9 mouse cellular contexts compared by ENCODE assay signal in genomic region chr17:56443341-56443795, GRCm38 (mm10). TPM values are rescaled to one million over a fixed set of nuclear protein-coding genes. Genes with fewer than 3 reads are reported as not detected.
DNase-seq lines count a peak whose midpoint lies in the region; ATAC-seq and TF ChIP-seq lines count a peak whose summit lies in the region.
"Had no signal": no experiment of that assay in that cellular context is flagged by ENCODE, and none has a peak within 500 bp of the region (broad histone marks: within the 10 kb centered on the region; RNA-seq: fewer than 3 reads in every experiment).

No protein-coding gene starts in this region.

- no peak overlapping the region for H3K9ac ChIP-seq in MEL (ENCODE audit: control insufficient read depth, low read depth, low read length, poor library complexity, severe bottlenecking)

- no peak for DNase-seq in left cerebral cortex, adult 2 months (ENCODE audit: extremely low spot score in 1 of 2, low spot score in 2 of 2)
- no peak for DNase-seq in left cerebral cortex, postnatal 36 days (ENCODE audit: low spot score in 2 of 2)
- DNase-seq in MEL (ENCODE audit: low read depth, low spot score), result peak; percentile 43
- DNase-seq in thymus, adult 2 months, result peak; percentile 42
- DNase-seq in retina, postnatal 1 day, result no peak
- DNase-seq in right cerebral cortex, postnatal 36 days (ENCODE audit: low spot score in 2 of 2), result no peak

- peaks cover 0 to 8% of the 10 kb centered on the region in 2 experiments; a peak in 3 of 4 replicates for H3K36me3 ChIP-seq in MEL (ENCODE audit: control insufficient read depth in 1 of 2, insufficient read depth in 2 of 2, low read length in 2 of 2)
- H3K36me3 ChIP-seq in thymus, adult 2 months (ENCODE audit: control insufficient read depth, insufficient read depth, low read length), result no peaks in the 10 kb centered on the region

- H3K9me3 ChIP-seq in MEL (replicated peaks; ENCODE audit: insufficient read depth, low read length), result no peaks in the 10 kb centered on the region
- H3K9me3 ChIP-seq: megakaryocyte, embryonic 14.5 days had no signal

- no peaks in the 10 kb centered on the region for H3K27me3 ChIP-seq in MEL (ENCODE audit: control insufficient read depth in 1 of 2, insufficient read depth in 2 of 2, low read length in 2 of 2)
- H3K27me3 ChIP-seq in thymus, adult 2 months (ENCODE audit: control insufficient read depth, insufficient read depth, low read length), result no peaks in the 10 kb centered on the region

- no peak overlapping the region for H3K4me3 ChIP-seq in left cerebral cortex, adult 2 months
- no peak overlapping the region for H3K4me3 ChIP-seq in MEL (ENCODE audit: control insufficient read depth in 1 of 2, insufficient read depth in 1 of 2, low read depth in 2 of 2, low read length in 2 of 2)
- H3K4me3 ChIP-seq in thymus, adult 2 months (ENCODE audit: control insufficient read depth, insufficient read depth, low read length), result no peak overlapping the region

- ATAC-seq in inflammation-experienced regulatory T-cells, adult 6 months, result peak; percentile 72
- ATAC-seq: intestine, postnatal 0 days had no signal

- H3K27ac ChIP-seq in left cerebral cortex, adult 2 months, result peak overlapping the region; percentile 53; the same call in 1 of the 2 replicates
- no peak overlapping the region for H3K27ac ChIP-seq in MEL (ENCODE audit: control insufficient read depth, low read depth, low read length)
- H3K27ac ChIP-seq in thymus, adult 2 months (ENCODE audit: control insufficient read depth, insufficient read depth, low read length), result peak overlapping the region; percentile 41; the same call in 1 of the 2 replicates

- no peak for TF ChIP-seq CTCF in left cerebral cortex, adult 2 months (IDR thresholded peaks at IDR 0.05)
- TF ChIP-seq CTCF in MEL (IDR thresholded peaks at IDR 0.05 in 2 of 3, conservative IDR thresholded peaks at IDR 0.05 in 1 of 3; ENCODE audit: control insufficient read depth in 1 of 3, insufficient read depth in 1 of 3, low read depth in 2 of 3, low read length in 3 of 3, poor library complexity in 1 of 3, severe bottlenecking in 1 of 3), result no peak
- no peak for TF ChIP-seq CTCF in thymus, adult 2 months (IDR thresholded peaks at IDR 0.05; ENCODE audit: borderline replicate concordance, control insufficient read depth, extremely low read depth, insufficient read depth, low read length, poor library complexity)

- no peaks in the 10 kb centered on the region for H3K79me2 ChIP-seq in MEL (ENCODE audit: control insufficient read depth, insufficient read depth, low read length, poor library complexity)

- no peak for TF ChIP-seq POLR2A in MEL (IDR thresholded peaks at IDR 0.05; ENCODE audit: control insufficient read depth in 1 of 2, insufficient read depth in 1 of 2, low read depth in 1 of 2, low read length in 2 of 2, poor library complexity in 1 of 2)
- no peak for TF ChIP-seq POLR2A in thymus, adult 2 months (IDR thresholded peaks at IDR 0.05; ENCODE audit: control insufficient read depth, extremely low read depth, insufficient read depth, low read length, poor library complexity)

- no peak for TF ChIP-seq EP300 in MEL (IDR thresholded peaks at IDR 0.05; ENCODE audit: low read depth in 1 of 2, low read length in 2 of 2)

- peaks cover 3 to 7% of the 10 kb centered on the region in 2 experiments; a peak in 3 of 4 replicates for H3K4me1 ChIP-seq in MEL (ENCODE audit: control insufficient read depth in 1 of 2, insufficient read depth in 2 of 2, low read length in 2 of 2)
- H3K4me1 ChIP-seq in thymus, adult 2 months (replicated peaks; ENCODE audit: control insufficient read depth, insufficient read depth, low read length), result peaks cover 43% of the 10 kb centered on the region

- no peak for TF ChIP-seq RAD21 in MEL (IDR thresholded peaks at IDR 0.05; ENCODE audit: low read depth, low read length)

- intact Hi-C loops in left cerebral cortex, adult 2 months (cut with DNase I), result no loop called here
- intact Hi-C loops in left cerebral cortex, postnatal 36 days (cut with DNase I), result no loop called here

- 5% methylated on average over 5 of the region's 5 CpGs for WGBS in thymus, adult 2 months

TF ChIP-seq in MEL, 35 proteins besides CTCF, POLR2A, EP300 and RAD21:
- TF ChIP-seq ETS1 (IDR thresholded peaks at IDR 0.05; ENCODE audit: low read depth, low read length) (peak; percentile 34; the same call in 1 of the 2 replicates), BHLHE40 (IDR thresholded peaks at IDR 0.05; ENCODE audit: borderline replicate concordance, low read depth, low read length) (no peak)

RNA-seq across cellular contexts. Expression of gene Ptprs, which starts 32.9 kb away (rescaled TPM):
- 100 to 1,000 TPM; 645 to 696 TPM for total RNA-seq in left cerebral cortex, adult 2 months (2021)
- 100 to 1,000 TPM; 576 to 675 TPM for total RNA-seq in left cerebral cortex, postnatal 36 days (2021)
- 37.2 and 51.6 TPM in 2 replicates for total RNA-seq in MEL (2012; rRNA removed)
- 100 to 1,000 TPM in 1 of 2 experiments, 10 to 100 TPM in 1; 80.9 to 324 TPM for polyA plus RNA-seq in MEL (2012; ENCODE audit: insufficient read depth in 1 of 2, insufficient read length in 2 of 2, low read depth in 1 of 2, low replicate concordance in 2 of 2, missing spikeins in 1 of 2)
- polyA plus RNA-seq in inflammation-experienced regulatory T-cells, adult 6 months (2017; shearing (Covaris generic)), result 10 to 100 TPM in 1 of 3 experiments, 1 to 10 TPM in 2; 7.2 to 10.9 (median 8.8) TPM
- polyA plus RNA-seq in thymus, adult 2 months (2012; rRNA removed), result 235 and 305 TPM in 2 replicates

Comparison
In these comparisons a context has a peak if more than half of its experiments do, and no peak if none do; other contexts are left out.
1. DNase-seq: peak in MEL (single experiment) and thymus, adult 2 months (single experiment); none in left cerebral cortex, adult 2 months (0 of 2), left cerebral cortex, postnatal 36 days (0 of 2), retina, postnatal 1 day (single experiment) and right cerebral cortex, postnatal 36 days (0 of 2).
2. RNA of gene Ptprs, which starts 32.9 kb away (total RNA-seq): 645 to 696 TPM in left cerebral cortex, adult 2 months and 576 to 675 TPM in left cerebral cortex, postnatal 36 days; 37.2 to 51.6 TPM in MEL; every median in the first group is over 10 times any median in the second.